Mouse (Mus musculus) ES-Bruce4 (cell line): ENCODE data around the gene Syt13.

Source experiments
- CTCF ChIP-seq: IDR thresholded peaks from one replicate; pipeline ENCODE4 v1.8.1; 2011; ENCODE audit warnings: low read depth, low read length
- EP300 ChIP-seq: IDR thresholded peaks from 2 replicates; pipeline ENCODE4 v1.6.1; 2011; ENCODE audit warnings: low read depth, low read length; ENCODE audit not compliant: insufficient read depth
- POLR2A ChIP-seq: IDR thresholded peaks from one replicate; pipeline ENCODE4 v1.8.1; 2011; ENCODE audit warnings: low read length; ENCODE audit not compliant: insufficient read depth

GRCm38 (mm10) chr2:92964345-92964744 lies 49.4 kb downstream of the Syt13 start:
- TF ChIP-seq EP300 (no peak), CTCF (no peak), POLR2A (no peak)
